Mouse (Mus musculus) forebrain, embryonic 14.5 days (tissue): Measurements from ENCODE around the gene Gm595. TPM values are rescaled to one million over a fixed set of nuclear protein-coding genes. Genes with fewer than 3 reads are reported as not detected.

ENCODE experiments used
- ATAC-seq: fragments of 200-750 bp; cut with Nextera tagmentation; 2 replicates; pipeline ENCODE4 v1.8.0; 2017; ENCODE audit warnings: mild to moderate bottlenecking, moderate library complexity
- DNase-seq: peaks from one replicate; pipeline ENCODE4 v3.0.0-alpha.2; 2015; ENCODE audit warnings: low spot score
- H3K27ac ChIP-seq: fragments of 300-500 bp; sonication (generic); 2 replicates; pipeline ENCODE4 v1.5.1; 2014; ENCODE audit warnings: low read depth, mild to moderate bottlenecking, control low read depth, low read length, moderate library complexity
- H3K27me3 ChIP-seq: fragments of 300-500 bp; sonication (generic); replicated peaks from 2 replicates; pipeline ENCODE4 v1.6.1; 2014; ENCODE audit warnings: low read length, control low read depth, mixed read lengths; ENCODE audit not compliant: control insufficient read depth, insufficient read depth
- H3K36me3 ChIP-seq: fragments of 300-500 bp; sonication (generic); 2 replicates; pipeline ENCODE4 v1.6.1; 2014; ENCODE audit warnings: low read length, control low read depth; ENCODE audit not compliant: control insufficient read depth, insufficient read depth
- H3K4me1 ChIP-seq: fragments of 300-500 bp; sonication (generic); 2 replicates; pipeline ENCODE4 v1.6.1; 2014; ENCODE audit warnings: antibody characterized with exemption, low read length, control low read depth; ENCODE audit not compliant: control insufficient read depth, insufficient read depth
- H3K4me2 ChIP-seq: fragments of 300-500 bp; sonication (generic); 2 replicates; pipeline ENCODE4 v1.6.1; 2014; ENCODE audit warnings: mild to moderate bottlenecking, control low read depth, low read length
- H3K4me3 ChIP-seq: fragments of 300-500 bp; sonication (generic); 2 replicates; pipeline ENCODE4 v1.5.1; 2014; ENCODE audit warnings: low read depth, low read length, control low read depth
- H3K9ac ChIP-seq: fragments of 300-500 bp; sonication (generic); 2 replicates; pipeline ENCODE4 v1.6.1; 2014; ENCODE audit warnings: mild to moderate bottlenecking, low read length, control low read depth, moderate library complexity
- H3K9me3 ChIP-seq: fragments of 300-500 bp; sonication (generic); replicated peaks from 2 replicates; pipeline ENCODE4 v1.6.1; 2016; ENCODE audit warnings: low read length, control low read depth, mixed read lengths; ENCODE audit not compliant: control insufficient read depth
- WGBS: fragments of 180-500 bp; shearing (Covaris S2); extraction: QIAGEN DNeasy Blood & Tissue Kit; methylation state at CpG from one replicate; pipeline ENCODE4 v1.1.7; 2014; 5-methylcytosine and 5-hydroxymethylcytosine counted together
- polyA plus RNA-seq: library from polyadenylated mRNA; unstranded; fragments of >200 nt; fragmentation: Nextera tagmentation; extraction: Ambion mirVana; gene quantifications from 2 replicates; pipeline ENCODE4 v1.2.1, GENCODE M21; 2014

Gm595 gene
- polyA plus RNA-seq, result not detected in 2 replicates

DNA sequence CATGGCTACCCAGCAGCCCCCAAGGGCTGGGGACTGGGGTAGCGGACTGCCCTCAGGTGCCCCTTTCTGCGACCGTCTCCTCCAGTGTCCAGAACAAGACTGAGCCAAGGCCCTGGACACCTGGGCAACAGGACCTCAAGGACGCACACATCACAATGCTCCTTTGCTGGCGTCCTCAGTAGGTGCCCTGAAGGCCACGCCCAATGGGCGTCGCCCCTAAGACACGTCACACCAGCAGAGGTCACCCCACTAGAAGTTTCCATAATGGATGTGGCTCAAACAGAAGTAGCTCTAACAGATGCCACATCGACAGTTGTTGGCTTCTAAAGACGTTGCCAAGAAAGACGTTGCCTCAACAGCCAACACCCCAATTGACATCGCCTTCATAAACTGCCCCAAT is at the start of gene Gm595:
Gene Gm595, minus strand, starts transcription at position 101 of the 400 bp plus-strand sequence.
- H3K36me3 ChIP-seq, result no peaks in the 10 kb centered on the region
- no peak for DNase-seq
- no peak within 1 kb of the TSS for H3K9ac ChIP-seq
- 90% methylated on average over 13 of the region's 13 CpGs for WGBS
- ATAC-seq, result no peak
- H3K27me3 ChIP-seq, result no peaks in the 10 kb centered on the region
- H3K9me3 ChIP-seq, result no peaks in the 10 kb centered on the region
- no peak within 1 kb of the TSS for H3K4me3 ChIP-seq
- no peak within 1 kb of the TSS for H3K27ac ChIP-seq
- H3K4me2 ChIP-seq, result no peak within 1 kb of the TSS
- no peaks in the 10 kb centered on the region for H3K4me1 ChIP-seq

DNA sequence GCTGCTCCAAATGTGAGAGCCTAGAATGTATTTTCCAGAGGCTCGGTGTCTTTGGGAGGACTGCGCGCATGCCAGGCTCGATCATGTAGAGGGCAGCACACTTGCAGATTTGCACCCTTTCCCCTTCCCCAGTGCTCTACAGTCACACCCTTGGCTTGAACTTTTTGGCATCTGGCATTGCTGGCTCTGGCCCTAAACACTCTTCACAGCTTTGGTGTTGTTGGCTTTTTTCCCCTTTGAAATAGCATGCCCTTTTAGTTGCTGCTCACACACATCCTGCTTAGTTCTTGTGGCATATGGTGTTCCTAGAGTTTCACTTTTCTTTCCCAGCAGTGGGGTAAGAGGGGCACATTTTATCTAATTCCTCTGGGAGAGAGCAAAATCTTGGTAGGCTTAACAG is 30.9 kb upstream of the Gm595 start:
- Histone ChIP-seq H3K36me3 (no peaks in the 10 kb centered on the region), H3K4me3 (no peak overlapping the region), H3K4me1 (no peaks in the 10 kb centered on the region), H3K27ac (no peak overlapping the region), H3K9ac (no peak overlapping the region), H3K27me3 (no peaks in the 10 kb centered on the region), H3K9me3 (no peaks in the 10 kb centered on the region), H3K4me2 (no peak overlapping the region)
- 77% methylated on average over 4 of the region's 4 CpGs for WGBS
- DNase-seq (peak; percentile 34), ATAC-seq (no peak)

- Histone ChIP-seq H3K4me1 (no peaks in the 10 kb centered on the region), H3K9ac (no peak overlapping the region), H3K4me3 (no peak overlapping the region), H3K27me3 (no peaks in the 10 kb centered on the region), H3K4me2 (no peak overlapping the region), H3K27ac (no peak overlapping the region), H3K9me3 (no peaks in the 10 kb centered on the region), H3K36me3 (no peaks in the 10 kb centered on the region)
- WGBS, result 81% methylated on average over 3 of the region's 3 CpGs
- ATAC-seq (no peak), DNase-seq (no peak)
These were observed 26.2 kb upstream of the Gm595 start for GRCm38 (mm10) chrX:48903744-48904143.

DNA sequence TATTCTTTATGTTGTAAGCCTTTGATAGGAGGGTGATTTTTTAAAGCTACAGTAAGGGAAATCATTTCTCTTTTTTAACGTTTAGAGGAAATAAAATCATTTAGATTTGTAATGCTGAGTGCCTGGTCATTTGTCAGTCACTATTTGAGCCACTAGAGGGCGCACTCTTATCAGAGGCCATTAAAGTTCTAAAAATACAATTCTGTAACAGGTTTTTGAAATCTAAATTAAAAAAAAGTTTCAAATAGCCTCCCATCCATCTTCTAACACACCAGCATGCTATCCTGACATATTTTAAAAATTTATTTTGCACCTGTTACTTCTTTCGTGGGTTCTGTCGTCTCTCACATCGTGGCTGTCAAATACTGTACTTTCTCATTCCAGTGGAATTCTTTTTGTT is 22.0 kb upstream of the Gm595 start:
- peak; percentile 30 for DNase-seq
- no peak for ATAC-seq
- no peaks in the 10 kb centered on the region for H3K27me3 ChIP-seq
- 51% methylated on average over 5 of the region's 5 CpGs for WGBS
- H3K27ac ChIP-seq, result no peak overlapping the region
- H3K9me3 ChIP-seq, result no peaks in the 10 kb centered on the region
- H3K4me1 ChIP-seq, result no peaks in the 10 kb centered on the region
- H3K4me2 ChIP-seq, result no peak overlapping the region
- no peak overlapping the region for H3K9ac ChIP-seq
- H3K36me3 ChIP-seq, result no peaks in the 10 kb centered on the region
- H3K4me3 ChIP-seq, result no peak overlapping the region

GRCm38 (mm10) chrX:48896803-48897202 is 19.3 kb upstream of the Gm595 start:
- 61% methylated on average over 6 of the region's 6 CpGs for WGBS
- Histone ChIP-seq H3K27ac (no peak overlapping the region), H3K9ac (no peak overlapping the region), H3K4me1 (no peaks in the 10 kb centered on the region), H3K4me3 (no peak overlapping the region), H3K9me3 (no peaks in the 10 kb centered on the region), H3K4me2 (no peak overlapping the region), H3K27me3 (no peaks in the 10 kb centered on the region), H3K36me3 (no peaks in the 10 kb centered on the region)
- DNase-seq (no peak), ATAC-seq (no peak)

DNA sequence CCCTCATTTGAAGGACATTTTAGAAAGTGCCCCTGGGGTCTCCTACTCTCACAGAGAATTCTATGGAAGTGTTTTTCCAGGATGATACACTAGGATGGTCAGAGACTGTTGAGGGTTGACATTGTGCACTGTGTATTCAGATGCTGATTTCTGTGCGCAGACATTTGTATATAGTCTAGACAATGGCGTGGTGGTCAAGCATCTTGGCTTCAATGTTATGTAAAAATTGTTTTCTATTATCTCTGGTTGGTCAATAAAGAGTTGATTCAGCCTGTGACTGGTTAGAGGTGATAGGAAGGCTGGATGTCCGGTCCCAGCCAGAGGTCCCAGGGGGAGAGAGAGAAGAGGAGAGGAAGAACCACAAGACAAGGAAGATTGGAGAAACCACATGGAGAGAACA is 16.4 kb upstream of the Gm595 start:
- H3K4me1 ChIP-seq, result no peaks in the 10 kb centered on the region
- no peak overlapping the region for H3K27ac ChIP-seq
- DNase-seq, result no peak
- no peaks in the 10 kb centered on the region for H3K9me3 ChIP-seq
- H3K27me3 ChIP-seq, result no peaks in the 10 kb centered on the region
- no peak overlapping the region for H3K4me3 ChIP-seq
- no peaks in the 10 kb centered on the region for H3K36me3 ChIP-seq
- no peak for ATAC-seq
- H3K4me2 ChIP-seq, result no peak overlapping the region
- H3K9ac ChIP-seq, result no peak overlapping the region
- 83% methylated on average over 3 of the region's 3 CpGs for WGBS

- Histone ChIP-seq H3K9me3 (no peaks in the 10 kb centered on the region), H3K27ac (no peak overlapping the region), H3K9ac (no peak overlapping the region), H3K4me1 (no peaks in the 10 kb centered on the region), H3K36me3 (no peaks in the 10 kb centered on the region), H3K4me2 (no peak overlapping the region), H3K4me3 (no peak overlapping the region), H3K27me3 (no peaks in the 10 kb centered on the region)
- DNase-seq (no peak), ATAC-seq (no peak)
- WGBS, result 83% methylated on average over 9 of the region's 9 CpGs
These were observed 12.7 kb upstream of the Gm595 start for GRCm38 (mm10) chrX:48890259-48890658.

- H3K4me1 ChIP-seq, result no peaks in the 10 kb centered on the region
- H3K4me3 ChIP-seq, result no peak overlapping the region
- WGBS, result 83% methylated on average over 5 of the region's 5 CpGs
- no peaks in the 10 kb centered on the region for H3K9me3 ChIP-seq
- H3K27me3 ChIP-seq, result no peaks in the 10 kb centered on the region
- H3K9ac ChIP-seq, result no peak overlapping the region
- H3K27ac ChIP-seq, result no peak overlapping the region
- ATAC-seq, result no peak
- H3K4me2 ChIP-seq, result no peak overlapping the region
- H3K36me3 ChIP-seq, result no peaks in the 10 kb centered on the region
- no peak for DNase-seq
These were observed 7.1 kb upstream of the Gm595 start for GRCm38 (mm10) chrX:48884615-48885014.
